Mouse (Mus musculus) liver, embryonic 14.5 days (tissue): ENCODE data around the gene Gatb.

Experiments used
- CTCF ChIP-seq: IDR thresholded peaks from 2 replicates; pipeline ENCODE4 v1.5.1; 2016; ENCODE audit warnings: antibody characterized with exemption, low read depth, control low read depth
- EP300 ChIP-seq: IDR thresholded peaks from 2 replicates; pipeline ENCODE4 v1.6.1; 2016; ENCODE audit warnings: antibody characterized with exemption, low read depth

DNA sequence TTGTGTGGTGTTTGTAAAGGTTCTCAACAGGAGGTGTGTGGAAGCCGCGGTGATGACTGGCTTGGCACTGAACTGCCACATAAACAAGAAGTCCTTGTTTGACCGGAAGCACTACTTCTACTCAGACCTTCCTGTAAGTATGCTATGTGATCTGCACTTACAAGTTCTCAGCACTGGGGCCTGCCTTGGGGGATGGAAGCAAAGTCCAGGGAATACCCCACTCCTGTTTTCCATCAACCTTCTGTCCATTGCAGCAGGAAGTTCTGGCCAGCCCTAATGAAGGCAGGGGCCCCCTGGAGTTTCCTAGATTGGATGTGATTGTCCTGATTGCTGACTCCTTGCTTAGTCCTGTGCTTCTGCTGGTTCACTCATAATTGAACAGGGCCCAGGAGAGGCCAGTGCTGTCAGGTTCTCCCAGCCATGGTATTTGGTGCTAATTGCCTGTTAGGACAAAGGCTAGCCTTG, 28.0 kb downstream of the Gatb start:
- TF ChIP-seq CTCF (no peak), EP300 (no peak)
